Mouse (Mus musculus) hindbrain, embryonic 12.5 days (tissue): ENCODE measurements at regions not wholly inside any gene's neighbourhood (a gene's known extent, or its start where the extent isn't known, plus 50 kb on each side); places are given as distances from the start of the nearest gene placed in this dataset.

Experiments
- ATAC-seq: fragments of 200-750 bp; cut with Nextera tagmentation; 2 replicates; pipeline ENCODE4 v1.8.0; 2017; ENCODE audit warnings: moderate TSS enrichment; ENCODE audit not compliant: low FRiP score
- H3K27ac ChIP-seq: fragments of 300-500 bp; sonication (generic); 2 replicates; pipeline ENCODE4 v1.5.1; 2016; ENCODE audit warnings: mild to moderate bottlenecking
- H3K27me3 ChIP-seq: fragments of 300-500 bp; sonication (generic); 2 replicates; pipeline ENCODE4 v1.6.1; 2016; ENCODE audit warnings: mild to moderate bottlenecking
- H3K36me3 ChIP-seq: fragments of 300-500 bp; sonication (generic); 2 replicates; pipeline ENCODE4 v1.6.1; 2016; ENCODE audit warnings: mild to moderate bottlenecking
- H3K4me1 ChIP-seq: fragments of 300-500 bp; sonication (generic); 2 replicates; pipeline ENCODE4 v1.6.1; 2016
- H3K4me2 ChIP-seq: fragments of 300-500 bp; sonication (generic); replicated peaks from 2 replicates; pipeline ENCODE4 v1.6.1; 2016; ENCODE audit warnings: mild to moderate bottlenecking
- H3K4me3 ChIP-seq: fragments of 300-500 bp; sonication (generic); 2 replicates; pipeline ENCODE4 v1.5.1; 2016; ENCODE audit warnings: mild to moderate bottlenecking
- H3K9ac ChIP-seq: fragments of 300-500 bp; sonication (generic); 2 replicates; pipeline ENCODE4 v1.6.1; 2016; ENCODE audit warnings: mild to moderate bottlenecking, moderate library complexity
- H3K9me3 ChIP-seq: fragments of 300-500 bp; sonication (generic); replicated peaks from 2 replicates; pipeline ENCODE4 v1.6.1; 2016; ENCODE audit warnings: mild to moderate bottlenecking
- WGBS: fragments of 180-500 bp; shearing (Covaris S2); methylation state at CpG from one replicate; pipeline ENCODE4 v1.1.7; 2016; 5-methylcytosine and 5-hydroxymethylcytosine counted together

GRCm38 (mm10) chr9:101402544-101403194 is 151.1 kb upstream of the Ppp2r3a start:
- no peak overlapping the region for H3K27ac ChIP-seq
- no peak overlapping the region for H3K9ac ChIP-seq
- H3K4me1 ChIP-seq, result peaks cover 20% of the 10 kb centered on the region
- no peak for ATAC-seq
- H3K4me3 ChIP-seq, result no peak overlapping the region
- H3K9me3 ChIP-seq, result no peaks in the 10 kb centered on the region
- no peak overlapping the region for H3K4me2 ChIP-seq
- WGBS, result 80% methylated on average over 9 of the region's 9 CpGs
- H3K27me3 ChIP-seq, result no peaks in the 10 kb centered on the region
- no peaks in the 10 kb centered on the region for H3K36me3 ChIP-seq

GRCm38 (mm10) chr9:101401416-101401815 is 149.8 kb upstream of the Ppp2r3a start:
- Histone ChIP-seq H3K27ac (no peak overlapping the region), H3K9ac (no peak overlapping the region), H3K4me1 (peaks cover 9% of the 10 kb centered on the region), H3K36me3 (no peaks in the 10 kb centered on the region), H3K4me3 (no peak overlapping the region), H3K27me3 (no peaks in the 10 kb centered on the region), H3K4me2 (no peak overlapping the region), H3K9me3 (no peaks in the 10 kb centered on the region)
- no peak for ATAC-seq
- WGBS, result 83% methylated on average over 9 of the region's 9 CpGs

- WGBS, result 81% methylated on average over 3 of the region's 3 CpGs
- Histone ChIP-seq H3K4me2 (no peak overlapping the region), H3K36me3 (no peaks in the 10 kb centered on the region)
These were observed 147.3 kb upstream of the Ppp2r3a start for GRCm38 (mm10) chr9:101398858-101399257.

GRCm38 (mm10) chr9:101369380-101369779 is 117.8 kb upstream of the Ppp2r3a start:
- no peak for ATAC-seq
- Histone ChIP-seq H3K9me3 (no peaks in the 10 kb centered on the region), H3K4me1 (no peaks in the 10 kb centered on the region), H3K27ac (no peak overlapping the region), H3K27me3 (no peaks in the 10 kb centered on the region), H3K4me2 (no peak overlapping the region), H3K4me3 (no peak overlapping the region), H3K9ac (no peak overlapping the region), H3K36me3 (no peaks in the 10 kb centered on the region)
- 49% methylated on average over 2 of the region's 2 CpGs for WGBS

More at GRCm38 (mm10) chr9:101398858-101399257, 147.3 kb upstream of the Ppp2r3a start:
- Histone ChIP-seq H3K27ac (no peak overlapping the region), H3K4me3 (no peak overlapping the region), H3K27me3 (no peaks in the 10 kb centered on the region), H3K4me1 (no peaks in the 10 kb centered on the region), H3K9ac (no peak overlapping the region), H3K9me3 (no peaks in the 10 kb centered on the region)
- no peak for ATAC-seq

- no peaks in the 10 kb centered on the region for H3K4me1 ChIP-seq
- no peak for ATAC-seq
These were observed 105.0 kb upstream of the Ppp2r3a start for GRCm38 (mm10) chr9:101356607-101357006.

GRCm38 (mm10) chr9:101348771-101349170 is 97.2 kb upstream of the Ppp2r3a start:
- no peak overlapping the region for H3K9ac ChIP-seq
- no peaks in the 10 kb centered on the region for H3K9me3 ChIP-seq
- no peak overlapping the region for H3K27ac ChIP-seq
- no peak overlapping the region for H3K4me3 ChIP-seq
- no peak overlapping the region for H3K4me2 ChIP-seq
- H3K27me3 ChIP-seq, result no peaks in the 10 kb centered on the region
- ATAC-seq, result no peak
- H3K36me3 ChIP-seq, result no peaks in the 10 kb centered on the region
- WGBS, result 93% methylated on average over 4 of the region's 4 CpGs
- H3K4me1 ChIP-seq, result no peaks in the 10 kb centered on the region

More at GRCm38 (mm10) chr9:101356607-101357006, 105.0 kb upstream of the Ppp2r3a start:
- Histone ChIP-seq H3K9me3 (no peaks in the 10 kb centered on the region), H3K4me3 (no peak overlapping the region), H3K36me3 (no peaks in the 10 kb centered on the region), H3K9ac (no peak overlapping the region), H3K27me3 (no peaks in the 10 kb centered on the region), H3K27ac (no peak overlapping the region), H3K4me2 (no peak overlapping the region)
- WGBS, result 86% methylated on average over 6 of the region's 6 CpGs

GRCm38 (mm10) chr9:101342887-101343286 is 91.3 kb upstream of the Ppp2r3a start:
- 84% methylated on average over 5 of the region's 5 CpGs for WGBS
- no peak overlapping the region for H3K27ac ChIP-seq
- no peaks in the 10 kb centered on the region for H3K4me1 ChIP-seq
- H3K27me3 ChIP-seq, result no peaks in the 10 kb centered on the region
- H3K9me3 ChIP-seq, result no peaks in the 10 kb centered on the region
- ATAC-seq, result no peak
- H3K9ac ChIP-seq, result no peak overlapping the region
- H3K4me2 ChIP-seq, result no peak overlapping the region
- no peaks in the 10 kb centered on the region for H3K36me3 ChIP-seq
- H3K4me3 ChIP-seq, result no peak overlapping the region

- 76% methylated on average over 11 of the region's 11 CpGs for WGBS
- Histone ChIP-seq H3K27ac (no peak overlapping the region), H3K27me3 (no peaks in the 10 kb centered on the region), H3K4me3 (no peak overlapping the region), H3K4me2 (no peak overlapping the region), H3K4me1 (no peaks in the 10 kb centered on the region), H3K9me3 (no peaks in the 10 kb centered on the region), H3K36me3 (no peaks in the 10 kb centered on the region), H3K9ac (no peak overlapping the region)
- ATAC-seq, result no peak
These were observed 89.3 kb upstream of the Ppp2r3a start for GRCm38 (mm10) chr9:101340796-101341465.

GRCm38 (mm10) chr9:101329032-101329824 is 77.6 kb upstream of the Ppp2r3a start:
- Histone ChIP-seq H3K4me3 (no peak overlapping the region), H3K9me3 (no peaks in the 10 kb centered on the region), H3K4me1 (no peaks in the 10 kb centered on the region), H3K36me3 (no peaks in the 10 kb centered on the region), H3K27ac (no peak overlapping the region), H3K4me2 (no peak overlapping the region), H3K27me3 (no peaks in the 10 kb centered on the region), H3K9ac (no peak overlapping the region)
- no peak for ATAC-seq
- 80% methylated on average over 8 of the region's 8 CpGs for WGBS

GRCm38 (mm10) chr9:101326961-101327360 is 75.4 kb upstream of the Ppp2r3a start:
- ATAC-seq, result no peak
- H3K4me3 ChIP-seq, result no peak overlapping the region
- no peaks in the 10 kb centered on the region for H3K36me3 ChIP-seq
- H3K27ac ChIP-seq, result no peak overlapping the region
- no peak overlapping the region for H3K4me2 ChIP-seq
- H3K9ac ChIP-seq, result no peak overlapping the region
- no peaks in the 10 kb centered on the region for H3K4me1 ChIP-seq
- WGBS, result 65% methylated on average over 3 of the region's 3 CpGs
- no peaks in the 10 kb centered on the region for H3K27me3 ChIP-seq
- no peaks in the 10 kb centered on the region for H3K9me3 ChIP-seq

- no peaks in the 10 kb centered on the region for H3K4me1 ChIP-seq
- ATAC-seq, result no peak
- no peaks in the 10 kb centered on the region for H3K36me3 ChIP-seq
- WGBS, result 46% methylated on average over 4 of the region's 4 CpGs
- no peak overlapping the region for H3K9ac ChIP-seq
- H3K9me3 ChIP-seq, result no peaks in the 10 kb centered on the region
- H3K4me2 ChIP-seq, result no peak overlapping the region
- H3K27ac ChIP-seq, result no peak overlapping the region
- H3K4me3 ChIP-seq, result no peak overlapping the region
- H3K27me3 ChIP-seq, result no peaks in the 10 kb centered on the region
These were observed 62.4 kb upstream of the Ppp2r3a start for GRCm38 (mm10) chr9:101314036-101314435.

GRCm38 (mm10) chr9:101306408-101306935 is 54.9 kb upstream of the Ppp2r3a start:
- Histone ChIP-seq H3K9ac (no peak overlapping the region), H3K36me3 (no peaks in the 10 kb centered on the region), H3K9me3 (no peaks in the 10 kb centered on the region), H3K27ac (no peak overlapping the region), H3K27me3 (no peaks in the 10 kb centered on the region), H3K4me3 (no peak overlapping the region), H3K4me2 (no peak overlapping the region), H3K4me1 (no peaks in the 10 kb centered on the region)
- 90% methylated on average over 10 of the region's 10 CpGs for WGBS
- no peak for ATAC-seq
